Mouse (Mus musculus) CD8-positive naive resting alpha-beta T cell, adult 2 months (primary cell): ENCODE results near the gene Spryd3.

Experiments used
- DNase-seq, 2 experiments: peaks; one replicate each; pipeline ENCODE4 v3.0.0; 2022; ENCODE audit warnings: low read depth in 2 of 2, low spot score in 2 of 2

Spryd3 gene

GRCm38 (mm10) chr15:102114651-102115260, 21.3 kb downstream of the Spryd3 start:
- DNase-seq, result no peak

GRCm38 (mm10) chr15:102113674-102114073, 22.4 kb downstream of the Spryd3 start:
- DNase-seq, result no peak

DNA sequence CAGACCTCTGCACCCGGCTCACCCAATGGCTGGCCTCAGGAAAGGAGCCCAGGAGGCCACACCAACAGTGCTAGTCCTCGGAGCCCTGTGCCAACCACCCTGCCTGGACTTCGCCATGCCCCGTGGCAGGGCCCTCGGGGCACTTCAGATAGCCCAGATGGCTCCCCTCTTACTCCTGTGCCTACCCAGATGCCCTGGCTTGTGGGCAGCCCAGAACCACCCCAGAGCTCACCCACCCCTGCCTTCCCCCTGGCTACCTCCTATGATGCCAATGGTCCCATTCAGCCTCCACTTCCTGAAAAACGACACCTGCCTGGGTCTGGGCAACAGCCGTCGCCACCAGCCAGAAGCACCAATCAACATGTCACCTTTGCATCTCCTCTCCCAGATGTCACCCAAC, 23.2 kb downstream of the Spryd3 start:
- no peak for DNase-seq

DNA sequence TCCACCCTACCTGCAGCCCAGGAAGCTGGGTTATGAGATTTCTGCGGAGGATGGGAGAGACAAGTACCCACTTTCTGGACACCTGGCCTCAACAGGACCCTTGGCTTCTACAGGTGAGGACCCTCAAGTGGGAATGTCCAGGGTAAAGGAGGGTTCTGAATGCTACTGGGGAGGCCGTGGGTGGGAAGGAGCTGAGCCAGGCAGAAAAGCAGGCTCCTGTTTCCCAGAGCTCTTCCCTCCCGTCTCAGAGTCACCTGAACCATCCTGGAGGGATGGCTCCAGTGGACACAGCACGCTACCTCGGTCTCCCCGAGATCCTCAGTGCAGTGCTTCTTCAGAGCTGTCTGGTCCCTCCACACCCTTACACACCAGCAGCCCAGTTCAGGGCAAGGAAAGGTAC, 23.9 kb downstream of the Spryd3 start:
- no peak for DNase-seq

- no peak for DNase-seq
Observed at GRCm38 (mm10) chr15:102111495-102111829, 24.6 kb downstream of the Spryd3 start.

GRCm38 (mm10) chr15:102110701-102111494, 25.1 kb downstream of the Spryd3 start:
- DNase-seq, result no peak

GRCm38 (mm10) chr15:102110271-102110670, 25.8 kb downstream of the Spryd3 start:
- DNase-seq, result no peak

DNA sequence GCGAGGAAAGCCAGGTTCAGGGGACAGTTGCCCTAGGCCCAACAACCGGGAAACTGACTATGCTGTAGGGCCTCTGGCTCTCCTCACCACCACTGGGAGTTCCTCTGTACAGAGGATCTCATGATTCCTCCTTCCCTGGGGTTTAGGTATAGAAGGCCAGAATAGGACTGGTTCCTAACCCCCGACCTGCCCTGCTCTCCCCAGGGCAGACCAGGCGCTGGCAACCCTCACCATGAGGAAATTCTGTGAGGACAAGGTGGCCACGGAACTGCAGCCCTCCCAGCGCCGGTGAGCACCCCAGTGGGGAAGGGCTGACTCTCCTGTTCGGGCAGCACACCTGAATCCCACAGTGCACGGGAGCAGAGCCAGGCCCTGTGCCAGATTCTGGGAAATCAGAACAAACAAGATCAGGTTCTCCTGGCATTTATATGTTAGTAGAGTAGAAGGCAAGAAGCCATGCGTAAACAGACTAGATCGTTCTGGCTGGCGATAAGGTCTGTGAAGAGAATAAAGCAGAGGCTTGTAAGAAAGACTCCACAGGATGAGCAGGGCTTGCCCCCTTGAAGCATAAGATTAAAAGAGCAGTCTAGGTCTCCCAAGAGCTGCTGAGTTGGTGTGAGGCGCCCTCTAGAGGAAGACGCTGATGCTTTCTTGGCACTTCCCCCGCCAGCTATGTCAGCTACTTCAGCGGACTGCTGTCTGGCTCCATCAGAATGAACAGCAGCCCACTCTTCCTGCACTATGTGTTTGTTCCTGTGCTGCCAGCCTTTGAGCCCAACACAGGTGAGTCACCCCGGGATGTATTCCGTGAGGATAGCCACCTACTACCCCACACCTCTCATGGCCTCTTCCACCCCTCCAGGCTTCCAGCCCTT, 27.1 kb downstream of the Spryd3 start:
- peak; percentile 60 to 77 for DNase-seq

GRCm38 (mm10) chr15:102107689-102108573, 28.1 kb downstream of the Spryd3 start:
- peak; percentile 59 to 75 for DNase-seq

- DNase-seq, result no peak
Observed at GRCm38 (mm10) chr15:102106754-102107456, 29.1 kb downstream of the Spryd3 start.

- DNase-seq, result peak; percentile 25 to 33
Observed at GRCm38 (mm10) chr15:102105764-102106730, 30.0 kb downstream of the Spryd3 start.

GRCm38 (mm10) chr15:102105360-102105759, 30.7 kb downstream of the Spryd3 start:
- DNase-seq, result no peak

DNA sequence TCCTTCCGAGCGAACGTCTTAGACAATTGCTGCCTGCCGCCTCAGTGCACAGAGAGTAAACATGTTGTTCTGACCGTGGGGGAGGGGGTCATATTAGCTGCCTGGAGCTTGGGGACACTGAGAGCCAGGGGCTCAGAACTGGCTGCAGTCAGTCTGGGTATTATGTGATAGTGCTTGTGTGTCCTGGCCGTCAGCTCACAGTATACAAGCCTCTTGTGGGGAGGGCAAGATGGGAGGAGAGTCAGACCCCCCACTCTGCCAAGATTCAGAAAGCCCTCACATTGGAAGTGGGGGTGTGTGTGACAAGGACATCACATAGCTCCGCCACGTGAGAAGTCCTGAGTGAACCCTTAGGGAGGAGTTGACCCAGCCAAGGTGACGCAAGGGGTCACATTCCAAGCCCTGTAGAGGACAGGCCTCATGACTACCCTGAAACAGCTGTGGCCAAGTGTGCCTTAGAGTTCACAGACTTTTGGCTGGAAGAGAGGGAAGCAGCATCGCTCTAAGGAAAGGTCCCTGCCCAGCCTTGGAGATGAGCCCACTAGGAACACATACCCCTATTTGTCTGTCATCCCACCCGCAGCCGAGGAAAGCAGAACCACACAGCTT, 32.0 kb downstream of the Spryd3 start:
- DNase-seq, result no peak

DNA sequence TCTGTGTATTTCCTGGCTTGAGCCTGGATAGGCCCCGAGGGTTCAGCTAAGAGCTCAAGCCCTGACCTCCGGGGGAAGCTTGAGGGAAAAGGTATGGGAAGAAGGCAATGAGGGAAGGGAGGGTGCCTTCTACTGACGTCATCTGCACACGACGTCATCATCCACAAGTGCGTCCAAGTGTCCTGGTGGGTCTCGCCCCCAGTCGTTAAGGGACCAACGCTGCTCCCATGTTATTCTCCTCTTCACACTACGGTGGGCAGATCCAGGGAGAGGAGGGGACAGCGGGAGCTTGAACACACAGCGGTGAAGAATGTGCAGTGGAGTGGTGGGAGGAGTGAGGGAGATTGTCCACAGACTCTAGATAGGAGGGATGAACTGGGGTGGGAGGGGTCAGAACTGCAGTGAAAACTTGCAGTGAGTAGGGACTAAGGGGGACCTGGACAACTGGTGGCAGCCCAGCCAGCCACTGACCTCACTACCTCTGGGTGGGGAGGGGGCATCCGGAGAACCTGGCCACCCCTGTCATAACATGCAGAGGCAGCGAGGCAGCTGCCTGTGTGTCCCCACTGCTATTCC, 32.6 kb downstream of the Spryd3 start:
- DNase-seq, result no peak

- DNase-seq, result no peak
Observed at GRCm38 (mm10) chr15:102102548-102103121, 33.4 kb downstream of the Spryd3 start.

DNA sequence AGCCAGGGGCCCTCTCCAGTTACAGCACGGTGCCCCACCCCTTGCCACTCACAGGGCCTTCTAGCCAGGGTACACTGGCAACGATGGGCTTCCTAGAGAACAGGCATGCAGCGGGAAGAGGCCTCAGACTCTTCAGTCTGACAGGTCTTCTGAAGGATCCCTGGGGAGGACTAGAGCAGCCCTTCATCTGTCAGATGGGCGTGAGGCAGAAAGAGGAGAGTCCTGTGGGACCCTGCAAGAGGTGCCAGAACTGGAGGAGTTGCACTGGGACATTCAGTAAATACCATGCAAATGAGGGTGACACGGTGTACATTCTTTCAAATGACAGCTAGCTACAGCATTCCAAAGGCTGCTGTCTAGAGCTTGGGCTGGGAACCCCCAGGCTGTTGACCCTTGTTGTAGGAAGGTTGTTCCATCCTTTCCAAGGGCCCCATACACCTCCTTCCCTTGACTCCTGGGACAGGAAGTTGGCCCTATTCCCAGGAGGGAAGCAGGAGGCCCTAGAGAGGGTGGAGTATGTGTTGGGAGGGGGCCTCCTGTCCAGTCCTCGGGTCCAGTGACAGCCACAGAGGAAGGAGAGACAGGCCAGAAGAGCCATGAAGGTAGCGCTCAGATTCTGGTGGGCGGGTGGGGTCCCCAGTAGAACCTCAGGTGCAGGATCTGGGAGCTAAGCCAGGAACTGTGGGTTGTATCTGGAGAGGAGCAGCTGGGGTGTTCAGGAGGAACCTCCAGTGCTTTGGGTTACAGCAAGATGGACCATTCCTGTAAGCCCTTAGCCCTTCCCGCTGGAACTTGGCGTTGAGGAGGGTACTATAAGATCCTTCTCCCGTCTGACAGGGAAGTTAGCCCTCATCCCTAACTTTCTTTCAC, 34.1 kb downstream of the Spryd3 start:
- no peak for DNase-seq
